Mouse (Mus musculus) brain, embryonic 14.5 days (tissue): ENCODE measurements around the gene Pgghg. TPM values are rescaled to one million over a fixed set of nuclear protein-coding genes. Genes with fewer than 3 reads are reported as not detected.

Source experiments
- DNase-seq: peaks from one replicate; pipeline ENCODE4 v3.0.0-alpha.2; 2011; ENCODE audit warnings: low read depth
- CTCF ChIP-seq: fragments of 200-500 bp; IDR thresholded peaks from 2 replicates; pipeline ENCODE4 v1.5.1; 2012; ENCODE audit warnings: inconsistent platforms, mild to moderate bottlenecking, moderate library complexity, borderline replicate concordance; ENCODE audit not compliant: insufficient read depth, insufficient read length; ENCODE audit errors: extremely low read depth
- POLR2A ChIP-seq: fragments of 200-500 bp; IDR thresholded peaks from 2 replicates; pipeline ENCODE4 v1.6.1; 2012; ENCODE audit warnings: mild to moderate bottlenecking, inconsistent platforms, borderline replicate concordance; ENCODE audit not compliant: poor library complexity, insufficient read depth, insufficient read length, severe bottlenecking; ENCODE audit errors: extremely low read depth
- polyA plus RNA-seq: library from polyadenylated mRNA; depleted of rRNA; stranded (reverse); fragments of >200 nt; gene quantifications from 2 replicates; pipeline ENCODE4 v1.2.3, GENCODE M21; 2012; rRNA removed

The Pgghg gene
- 13.2 and 18.9 TPM in 2 replicates for polyA plus RNA-seq

DNA sequence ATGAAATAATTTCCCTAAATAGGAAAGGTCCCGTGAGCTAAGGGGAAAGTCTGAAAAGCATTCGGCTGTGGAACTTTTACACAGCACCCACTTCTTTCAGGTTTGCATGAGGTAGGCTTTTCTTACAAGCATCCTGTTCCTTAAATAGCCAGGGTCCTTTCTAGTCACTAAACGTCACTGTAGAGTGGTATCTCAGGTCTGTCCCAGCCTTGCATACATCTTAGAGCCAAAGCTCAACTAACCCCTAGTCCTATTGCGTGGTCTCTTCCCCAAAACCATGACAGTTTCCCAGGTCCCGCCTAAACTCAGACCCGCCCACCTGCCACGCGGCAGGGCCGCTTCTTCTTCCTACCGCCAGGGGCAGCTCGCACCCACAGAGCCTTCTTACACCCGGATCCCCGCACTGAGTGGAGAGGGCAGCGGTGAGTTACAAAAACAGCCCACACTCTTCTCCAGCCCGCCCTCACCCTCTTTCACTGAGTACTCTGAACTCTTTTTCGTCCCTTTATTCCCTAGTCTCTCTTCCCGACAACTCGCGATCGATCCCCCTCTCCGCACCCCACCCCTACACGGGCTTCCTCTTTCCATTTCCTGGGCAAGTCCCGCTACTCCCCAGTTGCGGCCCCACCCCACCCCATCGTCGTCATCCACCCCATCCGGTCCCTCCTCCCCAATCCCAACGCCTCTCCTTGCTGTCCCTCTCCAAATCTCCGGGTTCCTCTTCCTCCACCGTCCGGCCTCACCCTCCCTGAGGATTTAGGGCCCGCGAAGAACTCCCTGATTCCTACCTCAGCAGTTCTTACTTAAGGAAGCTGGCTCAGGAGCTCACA is at the start of gene Pgghg:
Pgghg (plus strand) TSS at position 170 of the 830 bp plus-strand sequence.
- TF ChIP-seq POLR2A (no peak), CTCF (peak; percentile 91)
- DNase-seq: peak; percentile 86

DNA sequence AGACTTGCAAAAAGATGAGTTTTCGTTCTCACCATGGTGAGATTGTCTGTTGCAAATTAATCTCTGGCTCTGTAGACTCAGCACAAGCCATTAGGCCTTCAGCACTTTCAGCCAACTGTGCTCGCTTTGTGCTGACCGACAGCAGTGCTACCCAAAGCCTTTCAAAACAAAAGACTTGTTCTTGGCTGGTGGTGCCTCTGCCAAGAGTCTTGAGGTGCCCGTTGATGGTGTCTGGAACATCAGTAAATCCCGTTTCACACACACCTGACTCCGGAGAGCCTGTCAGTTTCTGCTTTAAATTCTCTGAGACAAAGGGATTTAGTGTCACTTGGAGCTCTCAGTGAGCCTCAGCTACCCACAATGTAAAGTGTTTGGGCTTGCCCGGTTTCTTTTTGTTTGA is 47.2 kb upstream of the Pgghg start:
- DNase-seq: no peak
- TF ChIP-seq CTCF (no peak), POLR2A (no peak)

DNA sequence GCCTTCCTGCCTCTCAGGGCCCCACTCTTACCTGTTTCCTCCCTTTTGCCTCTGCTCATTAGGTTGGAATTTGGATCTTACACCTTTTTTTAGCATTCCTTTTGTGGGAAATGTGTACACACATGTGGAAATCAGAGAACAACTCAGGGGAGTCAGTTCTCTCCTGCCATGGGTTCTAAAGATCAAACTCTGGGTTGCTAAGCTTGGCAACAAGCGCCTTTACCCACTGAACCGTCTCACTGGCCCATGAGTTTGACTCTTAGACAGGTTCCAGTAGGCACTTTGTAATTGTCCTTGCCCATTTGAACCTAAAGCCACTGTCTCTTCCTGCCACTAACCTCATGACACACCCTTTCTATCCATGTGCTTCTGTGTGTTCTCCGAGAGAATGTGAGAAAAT is 46.6 kb upstream of the Pgghg start:
- DNase-seq: no peak
- TF ChIP-seq POLR2A: no peak
- no peak for TF ChIP-seq CTCF

DNA sequence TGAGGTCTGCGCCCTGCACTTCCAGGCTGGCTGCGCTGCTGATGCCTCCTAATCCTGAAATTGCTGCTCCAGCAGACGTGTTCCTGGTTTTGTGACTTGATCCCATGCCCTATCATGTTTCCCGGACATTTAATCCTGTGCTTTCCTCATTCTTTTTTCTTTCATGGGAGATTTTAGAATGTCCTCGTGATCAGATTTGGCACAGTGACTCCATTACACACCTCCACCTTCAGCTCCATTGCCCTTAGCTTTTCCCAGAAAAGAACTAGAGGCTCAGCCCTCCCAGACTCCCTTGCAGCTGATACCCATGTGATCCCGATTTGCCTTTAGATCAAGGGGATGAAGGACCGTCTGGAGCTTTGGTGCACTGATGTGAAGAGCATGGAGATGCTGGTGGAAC is 43.3 kb upstream of the Pgghg start:
- TF ChIP-seq CTCF: no peak
- no peak for TF ChIP-seq POLR2A
- DNase-seq: no peak

DNA sequence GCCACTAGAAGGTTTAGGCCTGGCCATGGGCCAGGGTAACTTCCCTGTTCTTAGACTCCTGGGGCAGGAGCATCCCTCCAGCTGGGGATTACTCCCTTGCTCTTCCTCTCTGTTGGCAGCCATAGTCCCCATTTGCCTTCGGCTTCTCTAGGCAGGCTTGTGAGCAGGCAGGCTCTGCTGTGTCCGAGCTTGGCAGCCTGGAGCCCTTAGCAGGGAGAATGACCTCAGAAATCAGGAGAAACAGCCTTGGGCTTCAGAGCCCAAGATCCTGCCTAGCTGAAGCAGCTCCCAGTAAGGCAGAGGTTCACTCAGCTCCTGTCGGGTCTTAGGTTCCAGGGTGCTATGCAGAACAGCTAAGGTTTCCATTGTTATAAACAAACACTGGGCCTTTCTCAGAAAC is 42.1 kb upstream of the Pgghg start:
- DNase-seq: no peak
- TF ChIP-seq POLR2A (no peak), CTCF (no peak)

DNA sequence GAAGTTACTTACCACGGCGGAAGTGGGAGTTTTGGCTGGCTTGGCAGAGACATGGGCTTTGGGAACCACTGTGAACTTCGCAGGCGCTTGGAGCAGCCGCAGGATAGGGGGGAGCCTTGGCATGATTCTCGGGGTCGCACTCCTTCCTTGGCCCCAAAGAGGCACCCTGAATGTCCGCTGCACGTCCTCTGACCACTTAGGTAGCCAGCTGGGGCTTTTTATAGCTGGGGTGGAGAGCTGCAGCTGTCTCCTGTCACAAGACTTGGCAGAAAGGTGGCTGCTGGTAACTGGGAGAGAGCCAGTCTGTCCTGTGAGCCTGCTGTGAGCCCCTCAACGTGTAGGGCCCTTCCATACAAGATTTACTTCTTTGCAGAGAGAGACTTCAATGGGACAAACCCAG is 41.0 kb upstream of the Pgghg start, which contains the start of gene Cox8b:
Cox8b (minus strand) TSS at position 227 of the 400 bp plus-strand sequence.
- no peak for TF ChIP-seq CTCF
- no peak for DNase-seq

DNA sequence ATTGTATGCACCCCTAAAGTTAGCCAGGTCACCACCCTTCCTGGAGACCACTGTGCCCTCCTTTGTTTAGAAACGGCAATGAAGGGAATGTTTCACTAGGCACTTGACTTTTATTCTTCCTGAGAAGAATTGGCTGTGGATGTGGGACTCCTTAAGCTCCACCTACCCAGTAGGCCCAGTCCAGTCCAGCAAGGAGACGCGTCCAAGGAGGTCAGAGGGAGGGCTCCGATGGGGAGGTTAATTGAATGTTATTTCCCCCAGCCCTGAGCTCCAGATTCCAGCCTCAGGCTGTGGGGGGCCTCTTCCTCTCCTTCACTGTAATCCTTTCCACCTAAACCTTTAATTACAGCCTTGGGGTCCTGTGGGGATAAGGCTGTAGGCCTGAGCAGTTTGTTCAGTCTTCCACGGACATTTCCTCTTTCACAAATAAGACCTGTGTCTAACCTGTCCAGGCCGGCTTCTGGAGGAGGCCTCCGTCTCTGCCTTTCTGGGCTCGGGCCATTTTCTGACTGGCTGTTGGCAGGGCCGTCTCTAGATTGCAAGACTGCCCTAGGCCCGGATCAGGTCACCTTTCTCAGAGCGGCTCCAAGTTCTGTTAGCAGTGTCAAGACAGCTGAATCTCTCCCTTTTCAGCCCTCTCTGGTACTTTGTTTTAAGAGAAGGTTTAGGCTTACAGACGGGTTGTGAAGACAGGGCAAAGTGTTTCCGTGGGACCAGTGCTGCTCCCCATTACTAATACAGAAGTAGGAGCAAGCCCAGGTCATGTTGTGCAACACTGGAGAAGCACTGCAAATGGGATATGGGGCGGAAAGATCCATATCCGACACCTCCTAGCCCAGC is 38.9 kb upstream of the Pgghg start:
- DNase-seq: no peak
- no peak for TF ChIP-seq POLR2A
- TF ChIP-seq CTCF: no peak

DNA sequence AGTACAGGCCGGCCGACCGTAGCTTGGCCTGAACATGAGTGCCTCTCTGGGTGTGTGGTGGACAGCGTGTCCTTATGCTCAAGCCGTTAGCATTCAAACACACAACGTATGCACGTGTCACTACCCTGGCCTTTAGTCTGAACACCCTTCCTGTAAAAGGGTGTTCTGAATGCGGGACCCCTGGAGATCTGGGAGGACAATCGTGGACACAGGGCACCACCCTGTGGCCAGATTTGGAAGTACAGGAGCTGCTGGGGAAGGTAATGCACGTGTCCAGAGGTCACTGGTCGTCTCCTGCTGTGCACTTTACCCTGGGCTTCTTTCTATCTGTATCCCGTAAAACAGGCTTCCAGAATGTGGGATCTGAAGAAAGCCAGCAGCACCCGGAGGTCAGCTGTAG is 38.0 kb upstream of the Pgghg start:
- peak; percentile 57 for DNase-seq
- TF ChIP-seq CTCF (peak; percentile 92), POLR2A (no peak)

DNA sequence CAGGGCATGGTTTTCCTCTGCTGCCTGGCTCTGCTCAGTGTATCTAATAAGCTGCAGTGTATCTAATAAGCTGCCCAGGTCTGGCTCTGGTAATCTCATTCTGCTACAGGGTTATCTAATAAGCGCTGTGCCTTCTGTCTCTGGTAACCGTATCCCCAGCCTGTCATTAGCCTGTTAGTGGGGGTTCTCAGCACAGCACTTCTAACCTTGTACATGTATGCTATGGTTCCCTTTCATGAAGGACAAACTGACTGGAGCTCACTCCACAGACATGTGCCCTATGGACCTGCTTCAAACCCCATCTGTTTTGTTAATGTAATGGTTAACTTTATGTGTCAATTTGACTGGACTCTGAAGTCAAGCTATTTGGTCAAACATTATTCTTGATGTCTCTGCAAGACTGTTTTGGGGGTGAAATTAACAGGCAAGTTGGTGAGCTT is 35.5 kb upstream of the Pgghg start:
- no peak for TF ChIP-seq POLR2A
- no peak for TF ChIP-seq CTCF
- DNase-seq: no peak

DNA sequence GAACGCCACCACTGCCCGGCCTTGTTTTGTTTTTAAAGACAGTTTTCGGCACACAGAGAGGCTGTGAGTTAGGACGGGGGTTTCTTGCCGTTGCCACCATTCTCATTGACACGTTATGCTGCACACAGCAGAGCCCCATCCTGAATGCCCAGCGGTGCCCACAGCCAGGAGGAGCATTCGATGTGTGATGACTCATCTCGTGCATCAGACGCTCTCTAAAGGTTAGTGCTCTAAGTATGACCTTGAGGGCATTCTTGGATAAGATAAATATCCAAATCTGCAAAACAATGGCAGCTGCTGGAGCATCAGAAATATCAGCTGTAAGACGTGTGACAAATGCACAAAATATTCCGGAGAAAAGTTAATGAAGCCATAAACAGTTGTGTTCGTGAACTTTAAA is 34.1 kb upstream of the Pgghg start:
- no peak for DNase-seq
- no peak for TF ChIP-seq CTCF
- no peak for TF ChIP-seq POLR2A

DNA sequence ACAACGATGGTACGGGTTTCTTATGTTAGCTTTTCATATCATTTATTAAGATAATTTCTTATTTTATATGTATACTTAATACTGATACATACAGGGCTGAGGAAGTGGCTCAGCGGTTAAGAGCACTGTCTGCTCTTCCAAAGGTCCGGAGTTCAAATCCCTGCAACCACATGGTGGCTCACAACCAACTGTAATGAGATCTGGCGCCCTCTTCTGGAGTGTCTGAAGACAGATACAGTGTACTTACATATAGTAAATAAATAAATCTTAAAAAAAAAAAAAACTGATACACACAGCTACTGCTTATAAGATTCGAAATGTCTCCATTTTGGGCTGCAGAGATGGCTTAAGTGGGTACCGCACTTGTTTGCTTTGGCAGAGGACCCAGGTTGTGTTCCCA is 33.5 kb upstream of the Pgghg start:
- TF ChIP-seq CTCF (no peak), POLR2A (no peak)
- DNase-seq: no peak
